Mouse (Mus musculus): ENCODE measurements around the gene Mnt. TPM values are rescaled to one million over a fixed set of nuclear protein-coding genes. Genes with fewer than 3 reads are reported as not detected.

The Mnt gene
- total and polyA plus RNA-seq, 2 experiments from 2014 or later, result 8.1 to 15.9 TPM

- WGBS, result 1% methylated on average over 9 of the region's 9 CpGs
- no peak for TF ChIP-seq CTCF (IDR thresholded peaks at IDR 0.05; ENCODE audit: low read depth)
- ATAC-seq (peak; percentile 98), DNase-seq (peak; percentile 80)
- no peaks in the 10 kb centered on the region for H3K9me3 ChIP-seq (ENCODE audit: low read length)
- H3K4me3 ChIP-seq (ENCODE audit: low read depth, low read length), result no peak overlapping the region
- H3K27me3 ChIP-seq (ENCODE audit: insufficient read depth, low read length), result no peaks in the 10 kb centered on the region
- peak overlapping the region; percentile 33 for H3K4me2 ChIP-seq (ENCODE audit: low read depth)
- H3K36me3 ChIP-seq (ENCODE audit: insufficient read depth), result no peaks in the 10 kb centered on the region
- H3K4me1 ChIP-seq (ENCODE audit: insufficient read depth), result no peaks in the 10 kb centered on the region
- peak overlapping the region; percentile 10 for H3K9ac ChIP-seq
- H3K27ac ChIP-seq (ENCODE audit: low read depth, low read length), result peak overlapping the region; percentile 57; the same call in 1 of the 2 replicates
Measured at GRCm38 (mm10) chr11:74876801-74877200, 46.1 kb downstream of the Mnt start.

- Histone ChIP-seq H3K36me3 (ENCODE audit: insufficient read depth) (no peaks in the 10 kb centered on the region), H3K4me3 (ENCODE audit: low read depth, low read length) (no peak overlapping the region), H3K27ac (ENCODE audit: low read depth, low read length) (no peak overlapping the region), H3K4me1 (ENCODE audit: insufficient read depth) (no peaks in the 10 kb centered on the region), H3K4me2 (ENCODE audit: low read depth) (no peak overlapping the region), H3K27me3 (ENCODE audit: insufficient read depth, low read length) (no peaks in the 10 kb centered on the region), H3K9me3 (ENCODE audit: low read length) (no peaks in the 10 kb centered on the region), H3K9ac (no peak overlapping the region)
- 89% methylated on average over 9 of the region's 9 CpGs for WGBS
- ATAC-seq, result no peak
- no peak for DNase-seq
- TF ChIP-seq CTCF (IDR thresholded peaks at IDR 0.05; ENCODE audit: low read depth), result no peak
Measured at GRCm38 (mm10) chr11:74880999-74881398, 50.3 kb downstream of the Mnt start.

GRCm38 (mm10) chr11:74881979-74882378 is 51.3 kb downstream of the Mnt start:
- WGBS, result 45% methylated on average over 14 of the region's 14 CpGs
- no peak overlapping the region for H3K4me2 ChIP-seq (ENCODE audit: low read depth)
- H3K9ac ChIP-seq, result no peak overlapping the region
- no peak overlapping the region for H3K4me3 ChIP-seq (ENCODE audit: low read depth, low read length)
- H3K9me3 ChIP-seq (ENCODE audit: low read length), result no peaks in the 10 kb centered on the region
- no peaks in the 10 kb centered on the region for H3K36me3 ChIP-seq (ENCODE audit: insufficient read depth)
- no peaks in the 10 kb centered on the region for H3K27me3 ChIP-seq (ENCODE audit: insufficient read depth, low read length)
- DNase-seq, result no peak
- TF ChIP-seq CTCF (IDR thresholded peaks at IDR 0.05; ENCODE audit: low read depth), result no peak
- ATAC-seq, result no peak
- no peaks in the 10 kb centered on the region for H3K4me1 ChIP-seq (ENCODE audit: insufficient read depth)
- H3K27ac ChIP-seq (ENCODE audit: low read depth, low read length), result no peak overlapping the region

- TF ChIP-seq CTCF (IDR thresholded peaks at IDR 0.05; ENCODE audit: low read depth), result no peak
- H3K4me3 ChIP-seq (ENCODE audit: low read depth, low read length), result no peak overlapping the region
- H3K9ac ChIP-seq, result no peak overlapping the region
- H3K27ac ChIP-seq (ENCODE audit: low read depth, low read length), result no peak overlapping the region
- DNase-seq (no peak), ATAC-seq (no peak)
- H3K9me3 ChIP-seq (ENCODE audit: low read length), result no peaks in the 10 kb centered on the region
- no peaks in the 10 kb centered on the region for H3K27me3 ChIP-seq (ENCODE audit: insufficient read depth, low read length)
- H3K4me2 ChIP-seq (ENCODE audit: low read depth), result no peak overlapping the region
- 77% methylated on average over 10 of the region's 10 CpGs for WGBS
- H3K36me3 ChIP-seq (ENCODE audit: insufficient read depth), result no peaks in the 10 kb centered on the region
- H3K4me1 ChIP-seq (ENCODE audit: insufficient read depth), result no peaks in the 10 kb centered on the region
Measured at GRCm38 (mm10) chr11:74883098-74883497, 52.4 kb downstream of the Mnt start.

GRCm38 (mm10) chr11:74894619-74895018 is 63.9 kb downstream of the Mnt start:
- DNase-seq, result no peak
- Histone ChIP-seq H3K4me1 (ENCODE audit: insufficient read depth) (0 out of 2 replicates have a peak, but pooled peaks cover 13% of the 10 kb centered on the region), H3K36me3 (ENCODE audit: insufficient read depth) (peaks cover 3% of the 10 kb centered on the region; the same call in 1 of the 2 replicates), H3K9ac (no peak overlapping the region), H3K27ac (ENCODE audit: low read depth, low read length) (no peak overlapping the region), H3K4me3 (ENCODE audit: low read depth, low read length) (no peak overlapping the region), H3K4me2 (ENCODE audit: low read depth) (no peak overlapping the region), H3K27me3 (ENCODE audit: insufficient read depth, low read length) (no peaks in the 10 kb centered on the region), H3K9me3 (ENCODE audit: low read length) (no peaks in the 10 kb centered on the region)
- TF ChIP-seq CTCF (IDR thresholded peaks at IDR 0.05; ENCODE audit: low read depth), result no peak
- 74% methylated on average over 4 of the region's 4 CpGs for WGBS
- ATAC-seq, result no peak

Small RNA genes lying within 50 kb of the gene (microRNA-seq; reads per million reads assigned to microRNA genes)
- gene Mir6926, result 1.5 to 2.6 reads per million in 2 experiments

Other genes starting within 250 kb of the Mnt start
- 43.7 and 52.5 TPM in 2 replicates for gene Rap1gap2, start 220.0 kb upstream of the Mnt start, total RNA-seq (2014; rRNA removed)
- 9.9 and 12.2 TPM in 2 replicates for gene Rap1gap2, start 220.0 kb upstream of the Mnt start, polyA plus RNA-seq (2015; fragmentation: Nextera tagmentation; extraction: Ambion mirVana)
- 12.2 and 14.2 TPM in 2 replicates for gene Ccdc92b, start 211.3 kb upstream of the Mnt start, total RNA-seq (2014; rRNA removed)
- gene Ccdc92b, start 211.3 kb upstream of the Mnt start, polyA plus RNA-seq (2015; fragmentation: Nextera tagmentation; extraction: Ambion mirVana), result 4.0 and 4.1 TPM in 2 replicates
- 44.3 and 62.4 TPM in 2 replicates for gene Cluh, start 181.4 kb upstream of the Mnt start, total RNA-seq (2014; rRNA removed)
- 9.1 and 12.9 TPM in 2 replicates for gene Cluh, start 181.4 kb upstream of the Mnt start, polyA plus RNA-seq (2015; fragmentation: Nextera tagmentation; extraction: Ambion mirVana)
- gene Pafah1b1, start 106.2 kb upstream of the Mnt start, total RNA-seq (2014; rRNA removed), result 200 and 248 TPM in 2 replicates
- 57.4 and 64.1 TPM in 2 replicates for gene Pafah1b1, start 106.2 kb upstream of the Mnt start, polyA plus RNA-seq (2015; fragmentation: Nextera tagmentation; extraction: Ambion mirVana)
- 18.7 and 19.9 TPM in 2 replicates for gene Mettl16, start 60.1 kb upstream of the Mnt start, total RNA-seq (2014; rRNA removed)
- gene Mettl16, start 60.1 kb upstream of the Mnt start, polyA plus RNA-seq (2015; fragmentation: Nextera tagmentation; extraction: Ambion mirVana), result 17.5 and 22.0 TPM in 2 replicates
- gene Sgsm2, start 66.1 kb downstream of the Mnt start, total RNA-seq (2014; rRNA removed), result 39.2 and 47.1 TPM in 2 replicates
- 13.7 and 18.9 TPM in 2 replicates for gene Sgsm2, start 66.1 kb downstream of the Mnt start, polyA plus RNA-seq (2015; fragmentation: Nextera tagmentation; extraction: Ambion mirVana)
- gene Tsr1, start 67.2 kb downstream of the Mnt start, total RNA-seq (2014; rRNA removed), result 32.7 and 33.2 TPM in 2 replicates
- 23.8 and 25.5 TPM in 2 replicates for gene Tsr1, start 67.2 kb downstream of the Mnt start, polyA plus RNA-seq (2015; fragmentation: Nextera tagmentation; extraction: Ambion mirVana)
- 21.8 and 25.8 TPM in 2 replicates for gene Smg6, start 94.9 kb downstream of the Mnt start, total RNA-seq (2014; rRNA removed)
- gene Smg6, start 94.9 kb downstream of the Mnt start, polyA plus RNA-seq (2015; fragmentation: Nextera tagmentation; extraction: Ambion mirVana), result 7.8 and 9.6 TPM in 2 replicates
- 40.2 and 46.5 TPM in 2 replicates for gene Srr, start 95.0 kb downstream of the Mnt start, total RNA-seq (2014; rRNA removed)
- 40.1 and 45.8 TPM in 2 replicates for gene Srr, start 95.0 kb downstream of the Mnt start, polyA plus RNA-seq (2015; fragmentation: Nextera tagmentation; extraction: Ambion mirVana)